Mouse (Mus musculus) megakaryocyte progenitor cell, adult 5-6 weeks (primary cell): ENCODE data around the gene Gm20425. TPM values are rescaled to one million over a fixed set of nuclear protein-coding genes. Genes with fewer than 3 reads are reported as not detected.

ENCODE experiments used
- ATAC-seq: replicated peaks from 2 replicates; pipeline ENCODE4 v1.8.0; 2016; ENCODE audit warnings: mild to moderate bottlenecking, moderate TSS enrichment, inconsistent platforms; ENCODE audit not compliant: poor library complexity
- total RNA-seq, 2 experiments: library from RNA; stranded (forward) in 1 of 2; stranded (reverse) in 1 of 2; fragments of 157-497, 149-512 nt in 1 of 2; fragments of 200-1000 nt in 1 of 2; gene quantifications; 2 replicates each; pipeline versions ENCODE4 v1.2.3 to v1.2.4; 2015 to 2017

Gm20425 gene
- total RNA-seq (2015), result not detected in 2 replicates
- total RNA-seq (2017), result 5.2 TPM in 1 of 2 replicates, not detected in the other

DNA sequence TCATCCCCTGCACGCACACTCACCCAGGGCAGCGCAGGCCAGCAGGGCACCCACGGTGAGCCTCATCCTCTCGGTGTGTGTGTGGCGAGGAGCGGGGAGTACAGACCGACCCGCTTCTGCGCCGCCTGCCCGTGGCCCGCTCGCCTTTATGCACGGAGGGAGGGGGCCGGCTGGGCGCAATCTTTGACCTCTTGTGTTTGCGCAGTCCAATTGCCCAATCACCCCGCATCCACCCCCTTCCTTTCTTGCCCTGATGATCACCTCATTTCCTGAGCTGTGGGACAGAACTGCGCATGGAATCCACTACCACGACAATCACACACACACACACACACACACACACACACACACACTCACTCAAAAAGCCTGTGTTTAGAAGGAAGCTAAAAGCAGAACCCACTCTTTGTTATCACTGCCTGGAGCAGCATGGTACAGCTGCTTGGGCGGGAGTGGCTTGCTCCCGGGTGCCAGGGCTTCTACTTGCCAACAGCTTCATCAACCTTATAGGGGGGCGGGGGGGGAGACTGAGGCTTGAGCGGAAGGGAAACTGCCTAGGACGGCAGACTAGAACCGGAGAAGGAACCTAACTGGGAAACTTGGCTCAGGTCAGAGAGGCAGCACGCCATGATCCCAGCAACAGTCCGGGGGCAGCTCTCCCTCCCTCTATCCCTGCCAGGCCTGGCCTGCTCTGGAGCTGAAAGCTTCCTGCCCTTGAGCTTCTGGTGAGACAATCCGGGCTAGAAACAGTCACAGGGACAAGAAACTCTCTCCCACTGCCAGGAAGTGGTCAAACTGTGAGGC lies at the start of gene Gm20425, which contains the start of gene Trf:
Gene Gm20425 (minus strand): TSS at position 157 of the 801 bp plus-strand sequence.
Gene Trf (minus strand): TSS at position 294 of the 801 bp plus-strand sequence.
- ATAC-seq, result peak; percentile 75

DNA sequence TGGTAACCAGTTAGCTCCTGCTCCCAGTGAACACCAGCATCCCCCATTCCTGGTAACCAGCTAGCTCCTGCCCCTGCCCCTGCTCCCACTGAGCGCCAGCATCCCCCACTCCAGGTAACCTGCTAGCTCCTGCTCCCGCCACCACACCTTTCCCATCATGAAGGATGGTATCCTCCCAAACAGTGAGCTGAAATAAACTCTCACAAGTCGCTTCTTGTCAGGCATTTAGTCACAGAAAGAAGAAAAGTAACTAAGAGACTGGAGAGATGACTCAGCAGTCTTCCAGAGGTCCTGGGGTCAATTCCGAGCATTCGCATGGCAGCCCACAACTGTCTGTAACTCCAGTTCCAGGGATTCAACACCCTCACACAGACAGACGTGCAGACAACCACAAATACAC lies 46.8 kb upstream of the Gm20425 start:
- ATAC-seq, result no peak

DNA sequence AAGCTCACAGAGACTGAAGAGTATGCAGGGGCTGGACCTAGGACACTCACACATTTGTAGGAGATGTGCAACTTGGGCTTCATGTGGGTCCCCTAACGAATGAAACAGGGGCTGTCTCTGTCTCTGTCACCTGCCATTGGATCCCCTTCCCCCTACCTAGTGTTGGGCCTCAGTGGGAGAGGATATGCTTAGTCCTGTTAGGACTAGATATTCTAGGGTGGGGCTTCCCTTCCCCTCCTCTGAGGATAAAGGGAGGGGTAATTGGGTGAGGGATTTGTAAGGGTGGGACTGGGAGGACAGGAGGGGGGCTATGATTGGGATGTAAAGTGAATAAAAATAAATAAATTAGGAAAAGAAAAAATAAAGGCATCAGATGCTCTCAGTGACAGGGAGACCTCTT lies 45.6 kb upstream of the Gm20425 start:
- no peak for ATAC-seq

DNA sequence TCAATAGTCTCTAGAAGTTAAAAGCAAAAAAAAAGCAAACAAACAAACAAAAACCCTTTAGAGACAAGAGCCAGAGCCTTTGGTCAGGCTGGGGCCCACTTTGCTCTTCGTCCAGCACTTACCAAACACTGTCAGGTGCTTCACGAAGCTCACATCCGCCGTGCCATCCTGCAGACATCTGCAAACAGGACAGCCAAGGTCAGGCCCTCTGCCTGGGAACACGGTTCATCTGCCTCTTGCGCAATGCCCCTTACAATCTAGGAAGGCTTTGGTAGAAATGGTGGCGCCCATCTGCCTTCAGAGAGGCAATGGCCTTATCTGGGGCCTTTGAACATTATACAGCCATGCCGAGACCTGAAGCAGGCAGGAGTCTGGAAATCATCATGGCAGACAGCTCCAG lies 44.7 kb upstream of the Gm20425 start:
- no peak for ATAC-seq

DNA sequence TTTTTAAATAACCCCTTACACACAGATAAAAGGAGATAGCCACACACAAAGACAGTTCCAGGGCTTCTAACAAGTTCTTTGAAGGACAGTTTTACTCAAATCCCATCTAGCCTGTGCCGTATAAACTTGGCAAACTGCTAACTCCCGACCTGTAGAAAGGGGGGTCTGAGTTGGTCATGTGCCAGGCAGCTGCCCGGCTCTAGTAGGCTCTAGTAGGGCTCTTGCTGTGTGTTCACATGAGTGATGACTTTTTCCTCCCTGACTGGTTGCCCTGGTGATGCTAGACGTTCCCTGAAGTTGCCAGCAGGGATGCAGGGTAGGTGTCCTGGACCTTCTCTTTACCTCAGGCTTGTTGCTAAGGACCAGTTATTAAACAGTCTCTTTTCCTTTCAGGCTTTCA lies 41.0 kb upstream of the Gm20425 start:
- ATAC-seq, result no peak

DNA sequence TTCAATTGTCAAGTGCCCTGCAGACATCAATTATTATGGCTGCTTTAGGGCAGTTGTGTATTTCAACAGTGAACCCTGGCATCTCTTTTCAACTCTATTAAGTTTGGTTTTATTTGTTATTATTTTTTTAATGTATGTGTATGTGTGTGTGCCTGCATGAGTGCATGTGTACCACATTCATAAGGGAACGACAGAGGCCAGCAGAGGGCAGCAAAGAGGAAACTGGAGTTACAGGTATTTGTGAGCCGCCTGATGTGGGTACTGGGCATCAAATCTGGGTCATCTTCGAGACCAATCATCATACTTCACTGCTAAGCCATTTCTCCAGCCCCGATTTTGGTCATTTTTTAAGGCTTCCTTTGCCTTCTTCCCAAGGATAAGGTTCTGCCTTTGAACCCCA lies 35.7 kb upstream of the Gm20425 start:
- ATAC-seq, result no peak

DNA sequence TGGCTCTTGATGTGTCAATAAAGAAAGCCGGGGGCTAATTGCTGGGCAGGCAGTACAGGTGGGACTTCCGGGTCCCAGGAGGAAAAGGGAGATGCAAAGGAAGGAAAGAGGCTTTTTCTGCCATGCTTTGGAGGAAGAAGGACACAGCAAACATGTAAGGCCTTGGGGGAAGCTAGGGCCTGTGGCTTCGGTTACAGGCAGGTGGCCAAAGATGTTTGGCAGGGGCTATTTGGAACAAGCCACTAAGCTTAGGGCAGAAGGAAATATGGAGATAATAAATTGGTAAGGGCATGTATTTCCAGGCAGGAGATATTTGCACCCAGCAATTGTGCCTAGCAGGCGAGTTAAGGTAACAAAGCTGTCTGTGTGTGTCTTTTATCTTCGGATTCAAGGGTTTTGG lies 22.8 kb upstream of the Gm20425 start:
- no peak for ATAC-seq

DNA sequence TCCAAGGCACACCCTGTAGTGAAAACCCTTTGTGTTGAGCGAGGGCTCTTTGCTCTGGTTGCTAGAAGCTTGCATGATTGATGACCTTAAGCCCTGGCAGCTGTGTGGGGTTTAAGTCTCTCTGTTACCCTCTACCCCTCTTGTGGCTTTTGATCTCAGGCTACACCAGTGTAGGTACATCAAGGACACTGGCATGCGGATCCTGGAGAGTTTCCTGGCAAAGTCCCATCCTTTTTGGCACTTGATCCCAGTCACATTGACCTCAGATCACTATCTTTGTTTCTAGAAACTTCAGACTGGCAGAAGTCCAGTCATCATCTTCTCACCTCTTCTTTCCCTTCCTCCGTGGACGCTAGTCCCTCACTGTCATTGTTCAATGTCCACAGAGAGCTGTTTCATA lies 18.5 kb upstream of the Gm20425 start:
- ATAC-seq, result no peak

DNA sequence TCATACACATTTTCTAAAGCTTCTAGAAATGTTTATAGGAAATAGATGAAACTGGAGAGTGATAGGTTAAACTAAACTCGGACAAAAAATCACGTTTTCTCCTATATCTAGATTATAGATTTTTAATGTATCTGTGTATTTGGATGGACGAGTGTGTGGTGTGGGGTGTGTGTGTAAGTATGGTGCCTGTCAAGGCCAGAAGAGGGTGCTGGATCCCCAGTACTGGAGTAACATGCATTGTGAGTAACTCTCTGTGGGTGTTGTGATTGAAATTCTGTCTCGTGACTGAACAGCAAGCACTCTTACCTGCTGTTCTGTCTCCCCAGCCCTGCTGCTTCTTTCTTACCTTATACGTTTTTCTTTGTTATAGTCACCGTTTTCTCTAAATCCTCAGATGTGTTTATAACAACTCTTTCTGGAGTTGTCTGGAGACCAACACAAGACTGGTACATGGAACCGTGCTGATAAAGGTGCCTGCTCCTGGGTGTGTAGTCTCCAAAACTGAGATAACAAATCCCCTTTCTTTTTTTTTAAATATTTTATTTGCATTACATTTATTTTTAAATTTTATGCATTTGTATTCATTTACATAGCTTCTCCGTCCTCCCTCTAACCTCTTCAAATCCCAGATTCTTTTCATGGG lies 16.5 kb upstream of the Gm20425 start:
- ATAC-seq, result peak; percentile 91

DNA sequence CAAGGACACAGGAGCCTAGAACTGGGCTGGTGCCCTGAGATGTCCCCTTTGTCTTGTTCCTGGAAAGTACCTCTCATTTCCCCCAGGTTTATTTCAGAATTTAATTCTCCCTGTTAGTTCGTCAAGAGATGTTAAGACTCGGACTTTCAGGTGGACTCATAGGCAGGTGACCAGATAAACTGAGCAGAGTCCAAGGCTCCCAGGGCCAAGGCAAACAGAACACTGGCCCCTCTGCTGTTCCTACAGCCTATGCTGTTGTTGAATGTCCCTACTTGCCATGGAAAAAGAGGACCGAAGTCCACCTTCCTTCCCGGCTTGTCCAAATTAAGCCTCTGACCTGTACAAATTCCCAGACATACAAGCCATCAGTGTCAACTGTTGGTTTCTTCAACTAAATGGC lies 13.5 kb upstream of the Gm20425 start:
- no peak for ATAC-seq

DNA sequence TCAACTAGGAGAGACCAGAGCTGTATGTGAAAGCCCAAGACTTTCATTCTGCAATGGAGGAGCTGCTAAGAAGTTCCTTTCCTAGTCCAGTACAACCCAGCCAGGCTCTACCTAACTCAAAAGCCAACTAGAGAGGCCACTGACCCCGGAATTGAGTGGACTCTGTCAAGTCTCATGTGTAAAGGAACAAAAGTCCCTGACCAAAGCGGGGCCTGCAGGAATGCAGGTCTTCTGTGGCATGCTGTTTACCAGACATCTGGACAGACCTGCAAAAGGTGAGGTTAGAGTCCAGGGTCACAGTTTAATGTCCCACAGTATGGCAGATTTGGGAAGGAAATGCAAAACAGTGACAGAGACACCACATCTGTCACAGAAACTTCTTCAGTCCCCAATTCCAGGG lies 11.1 kb upstream of the Gm20425 start:
- ATAC-seq, result no peak

DNA sequence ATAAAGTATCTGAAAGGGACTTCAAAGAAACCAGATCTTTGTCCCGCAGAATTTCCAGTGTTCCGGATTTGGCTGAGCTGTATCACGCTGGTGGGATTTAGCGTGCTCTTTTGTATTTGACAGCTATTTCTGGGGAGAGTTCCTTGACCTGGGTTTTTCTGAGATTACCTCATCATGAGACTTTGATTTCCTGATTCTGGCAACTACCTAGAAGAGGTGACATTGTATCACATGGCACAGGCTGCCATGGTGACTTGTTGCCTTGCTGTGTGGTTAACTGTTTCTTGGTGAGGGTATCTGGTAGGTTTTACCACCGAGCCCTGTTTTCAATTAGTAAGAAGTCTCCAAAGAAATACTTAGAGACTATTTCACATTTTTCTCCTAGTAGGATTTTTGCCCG lies 9.4 kb upstream of the Gm20425 start:
- no peak for ATAC-seq

DNA sequence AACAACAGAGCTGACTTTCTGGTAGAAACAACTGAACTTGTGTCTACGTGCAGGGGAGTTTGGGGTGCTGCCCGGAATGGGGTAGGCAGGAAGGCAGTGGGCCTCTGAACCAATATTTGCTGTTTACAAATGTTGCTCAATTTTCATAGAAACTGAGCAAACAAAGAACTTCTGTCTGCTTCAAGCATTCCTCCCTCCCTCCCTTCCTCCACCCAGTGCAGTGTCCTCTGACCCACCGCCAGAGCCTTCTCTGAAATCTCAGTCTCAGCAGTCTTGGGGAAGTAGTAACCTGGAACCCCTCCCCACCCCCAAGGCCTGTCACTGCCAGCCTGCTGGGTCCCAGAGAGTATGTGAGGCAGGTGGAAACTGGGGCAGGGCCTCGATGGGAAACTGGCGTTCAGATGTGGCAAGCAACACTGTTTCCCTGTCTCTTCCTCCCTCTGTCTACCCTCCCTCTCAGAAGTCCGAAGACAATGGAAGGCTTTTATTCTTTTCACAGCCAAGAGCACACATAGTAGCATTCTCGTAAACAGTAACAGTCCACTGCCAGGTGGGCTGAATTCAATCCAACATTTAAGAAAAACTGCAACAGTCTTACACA lies 4.6 kb upstream of the Gm20425 start:
- ATAC-seq, result no peak

DNA sequence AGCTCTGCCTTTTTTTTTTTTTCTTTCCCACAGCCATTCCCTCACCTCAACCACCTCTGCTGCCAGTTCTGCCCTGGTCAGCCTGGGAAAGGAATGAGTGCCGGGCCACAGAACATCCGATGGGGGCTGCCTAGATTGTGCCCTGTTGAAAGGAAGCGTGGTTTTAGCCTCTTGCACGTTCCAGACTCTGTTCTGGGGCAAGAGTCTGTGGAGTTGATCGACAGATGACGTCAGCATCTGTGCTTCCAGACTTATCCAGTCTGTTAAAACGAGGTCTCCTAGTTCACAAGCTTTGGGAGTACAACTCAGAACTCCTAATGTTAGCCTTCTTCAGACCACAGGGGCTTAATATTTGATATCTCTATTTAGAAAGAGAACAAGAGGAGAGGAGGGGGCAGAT lies 4.0 kb upstream of the Gm20425 start:
- no peak for ATAC-seq

DNA sequence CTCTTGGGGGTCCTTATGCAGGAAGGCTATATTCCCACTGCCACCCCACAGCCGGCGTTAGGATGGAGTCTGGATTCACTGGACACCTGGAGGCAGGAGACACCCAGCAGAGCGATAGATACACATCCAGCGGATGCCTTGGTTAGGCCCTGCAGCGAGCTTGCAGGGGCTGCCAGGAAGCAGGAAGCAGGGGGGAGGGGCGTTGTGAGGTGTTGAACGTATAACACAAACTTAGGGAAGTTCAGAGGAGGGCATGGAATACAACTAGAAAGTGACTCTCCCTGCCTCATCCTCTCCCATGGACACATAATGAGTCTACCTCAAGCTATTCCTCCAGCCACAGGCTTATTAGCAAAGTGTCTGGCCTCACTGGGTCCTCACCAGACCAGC lies 2.9 kb upstream of the Gm20425 start:
- ATAC-seq, result no peak

DNA sequence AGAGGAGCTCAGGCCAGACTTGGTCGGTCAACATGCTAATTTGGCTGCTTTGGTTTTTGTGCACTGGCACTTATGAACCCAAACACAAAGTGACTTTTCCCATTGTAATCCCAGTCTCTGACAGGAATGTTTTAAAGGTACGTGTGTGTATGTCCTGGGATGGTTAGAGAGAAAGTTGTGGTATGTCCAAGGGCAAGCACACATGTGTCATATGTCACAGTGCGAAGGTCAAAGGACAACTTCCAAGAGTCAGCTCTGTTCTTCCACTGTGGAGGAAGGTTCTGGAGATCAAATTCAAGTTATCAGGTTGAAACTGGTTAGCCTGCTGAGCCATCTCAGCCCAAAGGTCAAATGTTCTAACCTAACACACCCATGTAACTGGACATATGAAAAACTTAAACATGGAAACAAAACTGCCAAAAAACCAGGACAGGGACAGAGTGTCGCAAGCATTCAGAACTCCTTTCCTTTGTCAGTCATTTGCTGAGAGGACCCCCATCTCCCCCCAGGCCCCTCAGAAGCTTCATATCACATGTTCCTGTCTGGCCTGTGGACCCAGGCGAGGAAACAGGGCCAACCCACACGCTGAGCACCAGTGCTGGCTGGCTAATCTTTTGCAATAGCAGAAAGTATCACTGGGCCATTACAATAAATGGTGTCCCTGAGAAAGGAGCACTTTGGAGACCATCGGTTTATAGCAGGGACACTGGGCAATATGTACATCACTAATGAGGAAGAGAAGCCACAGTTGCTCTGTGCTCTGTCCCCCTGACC lies 2.3 kb upstream of the Gm20425 start:
- ATAC-seq, result no peak

DNA sequence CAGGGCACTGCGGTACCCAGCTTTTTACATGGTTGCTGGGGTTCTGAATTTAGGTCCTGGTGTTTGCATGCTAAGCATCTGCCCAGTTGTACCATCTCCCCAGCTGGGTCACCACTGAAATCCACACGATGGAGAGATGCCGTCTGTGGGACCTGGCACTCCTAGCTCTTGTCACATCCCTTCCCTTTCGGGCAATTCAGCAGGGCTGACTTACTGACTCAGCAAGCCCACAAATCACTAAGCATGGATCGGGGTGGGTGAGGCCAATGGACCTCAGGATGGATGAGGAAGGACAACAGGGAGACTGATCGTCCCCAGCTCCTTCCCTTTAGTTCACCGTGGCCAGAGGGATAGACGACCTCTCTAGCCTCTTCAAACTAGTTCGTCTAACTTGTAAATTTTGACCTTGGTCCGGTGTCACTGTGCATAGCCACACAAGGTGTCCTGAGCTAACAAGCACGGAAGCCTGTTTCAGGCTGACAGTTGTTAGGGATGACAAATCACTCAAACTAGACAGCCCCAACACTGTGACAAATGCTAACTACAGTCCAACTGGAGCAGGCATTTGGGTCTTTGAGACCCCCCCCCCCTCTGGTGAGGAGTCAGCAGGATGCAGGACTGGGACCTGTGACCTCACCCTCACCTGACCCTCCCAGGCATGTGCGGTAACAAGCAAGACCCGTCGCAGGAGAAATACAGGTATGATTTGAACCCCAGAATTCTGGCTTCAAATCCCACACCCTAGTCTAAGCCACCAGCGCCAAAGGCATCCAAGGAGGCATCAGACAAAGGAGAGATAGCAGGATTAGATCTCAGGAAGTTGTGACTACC lies 855 bp downstream of the Gm20425 start:
- no peak for ATAC-seq

DNA sequence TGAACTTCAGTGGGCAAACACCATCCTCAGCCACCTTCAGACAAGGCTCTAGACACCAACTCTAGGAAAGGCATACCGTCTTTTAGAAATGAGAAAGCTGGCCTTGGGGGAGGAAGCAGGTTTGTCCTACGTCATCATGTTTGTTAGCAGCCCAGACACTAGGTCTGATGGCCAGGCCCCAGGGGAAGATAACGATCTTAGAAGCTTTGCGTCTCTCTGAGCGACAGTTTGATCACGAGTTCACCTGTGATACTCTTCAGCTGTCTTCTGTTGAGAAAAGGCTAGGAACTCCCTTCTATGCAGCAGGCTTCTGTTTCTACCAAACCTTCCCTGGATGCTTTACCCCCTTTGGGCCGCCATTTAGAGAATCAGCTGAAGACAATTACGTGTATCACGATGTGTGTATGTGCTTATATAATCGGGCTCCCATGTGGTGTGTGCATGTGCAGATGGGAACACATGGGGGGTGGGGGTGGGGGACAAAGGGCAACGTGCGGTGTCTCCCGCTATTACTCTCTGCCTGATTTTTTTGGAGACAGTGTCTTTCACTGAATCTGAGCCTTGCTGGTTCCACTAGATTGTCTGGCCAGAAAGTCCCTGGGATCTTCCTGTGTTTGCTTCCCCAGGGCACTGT lies 1.6 kb downstream of the Gm20425 start:
- no peak for ATAC-seq

DNA sequence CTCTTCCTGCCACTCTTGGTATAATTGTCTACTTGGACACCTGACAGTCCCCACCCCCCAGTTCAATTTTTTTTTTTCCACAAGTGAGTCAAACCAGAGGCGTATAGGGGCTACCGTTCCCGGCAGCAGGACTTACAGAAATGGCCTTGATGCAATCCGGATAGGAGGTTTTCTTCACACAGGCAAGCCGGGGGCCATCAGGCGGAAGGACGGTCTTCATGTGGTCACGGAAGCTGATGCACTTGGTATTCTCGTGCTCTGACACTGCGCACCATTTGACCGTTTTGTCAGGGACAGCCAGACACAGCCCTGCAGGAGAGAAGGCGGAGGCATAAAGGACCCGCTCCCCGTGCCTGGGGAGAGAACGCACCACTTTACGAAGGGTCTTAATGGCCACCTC lies 2.3 kb downstream of the Gm20425 start:
- ATAC-seq, result no peak

DNA sequence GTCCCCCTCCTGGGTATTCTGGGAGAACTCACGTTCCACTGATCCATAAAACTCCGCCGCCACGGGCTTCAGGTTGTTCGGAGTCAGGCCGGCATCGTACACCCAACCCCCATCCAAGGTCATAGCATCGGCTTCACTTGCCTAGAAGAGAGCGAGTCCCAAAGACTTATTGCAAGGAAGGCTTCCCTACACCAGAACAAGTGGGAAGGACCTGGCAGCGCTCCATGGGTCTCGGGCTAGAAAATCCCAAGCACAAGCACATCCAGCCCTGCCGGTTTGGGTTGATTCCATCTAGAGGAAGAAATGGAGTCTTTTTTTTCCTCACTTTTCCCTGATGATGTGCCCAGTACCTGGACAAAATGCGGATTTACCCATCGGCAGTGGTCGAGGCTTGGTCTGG lies 3.3 kb downstream of the Gm20425 start:
- no peak for ATAC-seq
